Mouse (Mus musculus): ENCODE results near the gene Grhl1. TPM values are rescaled to one million over a fixed set of nuclear protein-coding genes. Genes with fewer than 3 reads are reported as not detected.

Gene Grhl1
- polyA plus RNA-seq, 1 experiment from 2014 or later: 0.48 TPM

- no peak for ATAC-seq (ENCODE audit: low read depth)
- no peak overlapping the region for H3K4me3 ChIP-seq (ENCODE audit: low read depth, low read length)
- H3K4me2 ChIP-seq (ENCODE audit: low read depth, low read length): no peak overlapping the region
- no peaks in the 10 kb centered on the region for H3K9me3 ChIP-seq (ENCODE audit: control insufficient read depth, low read length)
- H3K27ac ChIP-seq (ENCODE audit: low read depth, low read length): no peak overlapping the region
- no peaks in the 10 kb centered on the region for H3K4me1 ChIP-seq (ENCODE audit: control insufficient read depth, insufficient read depth, low read length)
- 89% methylated on average over 8 of the region's 8 CpGs for WGBS
- no peak overlapping the region for H3K9ac ChIP-seq (replicated peaks; ENCODE audit: low read depth, low read length)
- H3K36me3 ChIP-seq (ENCODE audit: control insufficient read depth, insufficient read depth, low read length): peaks cover 9% of the 10 kb centered on the region; the same call in 1 of the 2 replicates
- H3K27me3 ChIP-seq (ENCODE audit: control insufficient read depth, insufficient read depth, low read length): no peaks in the 10 kb centered on the region
These were observed 16.1 kb upstream of the Grhl1 start for GRCm38 (mm10) chr12:24555976-24556375.

GRCm38 (mm10) chr12:24563395-24563960 is 8.6 kb upstream of the Grhl1 start:
- Histone ChIP-seq H3K9ac (replicated peaks; ENCODE audit: low read depth, low read length) (no peak overlapping the region), H3K36me3 (ENCODE audit: control insufficient read depth, insufficient read depth, low read length) (peaks cover 5% of the 10 kb centered on the region; the same call in 1 of the 2 replicates), H3K27me3 (ENCODE audit: control insufficient read depth, insufficient read depth, low read length) (no peaks in the 10 kb centered on the region), H3K4me3 (ENCODE audit: low read depth, low read length) (no peak overlapping the region), H3K27ac (ENCODE audit: low read depth, low read length) (no peak overlapping the region), H3K9me3 (ENCODE audit: control insufficient read depth, low read length) (no peaks in the 10 kb centered on the region), H3K4me1 (ENCODE audit: control insufficient read depth, insufficient read depth, low read length) (no peaks in the 10 kb centered on the region), H3K4me2 (ENCODE audit: low read depth, low read length) (no peak overlapping the region)
- 92% methylated on average over 7 of the region's 7 CpGs for WGBS
- ATAC-seq (ENCODE audit: low read depth): no peak

- WGBS: 80% methylated on average over 6 of the region's 6 CpGs
- H3K4me3 ChIP-seq (ENCODE audit: low read depth, low read length): no peak overlapping the region
These were observed 6.8 kb upstream of the Grhl1 start for GRCm38 (mm10) chr12:24565311-24565710.

GRCm38 (mm10) chr12:24567606-24568005 is 4.5 kb upstream of the Grhl1 start:
- Histone ChIP-seq H3K4me1 (ENCODE audit: control insufficient read depth, insufficient read depth, low read length) (no peaks in the 10 kb centered on the region), H3K27ac (ENCODE audit: low read depth, low read length) (no peak overlapping the region), H3K36me3 (ENCODE audit: control insufficient read depth, insufficient read depth, low read length) (no peaks in the 10 kb centered on the region), H3K9me3 (ENCODE audit: control insufficient read depth, low read length) (no peaks in the 10 kb centered on the region), H3K4me3 (ENCODE audit: low read depth, low read length) (no peak overlapping the region), H3K9ac (replicated peaks; ENCODE audit: low read depth, low read length) (no peak overlapping the region), H3K4me2 (ENCODE audit: low read depth, low read length) (no peak overlapping the region), H3K27me3 (ENCODE audit: control insufficient read depth, insufficient read depth, low read length) (0 out of 2 replicates have a peak, but pooled peaks cover 4% of the 10 kb centered on the region)
- WGBS: 83% methylated on average over 3 of the region's 3 CpGs
- no peak for ATAC-seq (ENCODE audit: low read depth)

More at GRCm38 (mm10) chr12:24565311-24565710, 6.8 kb upstream of the Grhl1 start:
- no peak overlapping the region for H3K4me2 ChIP-seq (ENCODE audit: low read depth, low read length)
- H3K4me1 ChIP-seq (ENCODE audit: control insufficient read depth, insufficient read depth, low read length): no peaks in the 10 kb centered on the region
- no peaks in the 10 kb centered on the region for H3K9me3 ChIP-seq (ENCODE audit: control insufficient read depth, low read length)
- H3K27ac ChIP-seq (ENCODE audit: low read depth, low read length): no peak overlapping the region
- 0 out of 2 replicates have a peak, but pooled peaks cover 3% of the 10 kb centered on the region for H3K27me3 ChIP-seq (ENCODE audit: control insufficient read depth, insufficient read depth, low read length)
- no peak for ATAC-seq (ENCODE audit: low read depth)
- no peaks in the 10 kb centered on the region for H3K36me3 ChIP-seq (ENCODE audit: control insufficient read depth, insufficient read depth, low read length)
- no peak overlapping the region for H3K9ac ChIP-seq (replicated peaks; ENCODE audit: low read depth, low read length)

GRCm38 (mm10) chr12:24572421-24573274 is 565 bp downstream of the Grhl1 start:
- Histone ChIP-seq H3K4me1 (ENCODE audit: control insufficient read depth, insufficient read depth, low read length) (no peaks in the 10 kb centered on the region), H3K36me3 (ENCODE audit: control insufficient read depth, insufficient read depth, low read length) (no peaks in the 10 kb centered on the region), H3K4me3 (ENCODE audit: low read depth, low read length) (peak overlapping the region; percentile 67), H3K9me3 (ENCODE audit: control insufficient read depth, low read length) (no peaks in the 10 kb centered on the region), H3K4me2 (ENCODE audit: low read depth, low read length) (peak overlapping the region; percentile 73), H3K9ac (replicated peaks; ENCODE audit: low read depth, low read length) (peak overlapping the region; percentile 53; the same call in 1 of the 2 replicates), H3K27me3 (ENCODE audit: control insufficient read depth, insufficient read depth, low read length) (peaks cover 11% of the 10 kb centered on the region; the same call in 1 of the 2 replicates), H3K27ac (ENCODE audit: low read depth, low read length) (no peak overlapping the region)
- ATAC-seq (ENCODE audit: low read depth): peak; percentile 67
- 5% methylated on average over 44 of the region's 48 CpGs for WGBS

GRCm38 (mm10) chr12:24573275-24573580 is 1.1 kb downstream of the Grhl1 start:
- H3K4me2 ChIP-seq (ENCODE audit: low read depth, low read length): no peak overlapping the region
- no peaks in the 10 kb centered on the region for H3K9me3 ChIP-seq (ENCODE audit: control insufficient read depth, low read length)
- 63% methylated on average over 3 of the region's 3 CpGs for WGBS
- no peak for ATAC-seq (ENCODE audit: low read depth)
- no peak overlapping the region for H3K27ac ChIP-seq (ENCODE audit: low read depth, low read length)
- no peak overlapping the region for H3K4me3 ChIP-seq (ENCODE audit: low read depth, low read length)
- H3K27me3 ChIP-seq (ENCODE audit: control insufficient read depth, insufficient read depth, low read length): peaks cover 11% of the 10 kb centered on the region; the same call in 1 of the 2 replicates
- no peaks in the 10 kb centered on the region for H3K36me3 ChIP-seq (ENCODE audit: control insufficient read depth, insufficient read depth, low read length)
- no peaks in the 10 kb centered on the region for H3K4me1 ChIP-seq (ENCODE audit: control insufficient read depth, insufficient read depth, low read length)
- no peak overlapping the region for H3K9ac ChIP-seq (replicated peaks; ENCODE audit: low read depth, low read length)

- Histone ChIP-seq H3K4me3 (ENCODE audit: low read depth, low read length) (no peak overlapping the region), H3K4me1 (ENCODE audit: control insufficient read depth, insufficient read depth, low read length) (no peaks in the 10 kb centered on the region), H3K27me3 (ENCODE audit: control insufficient read depth, insufficient read depth, low read length) (peaks cover 8% of the 10 kb centered on the region; the same call in 1 of the 2 replicates), H3K36me3 (ENCODE audit: control insufficient read depth, insufficient read depth, low read length) (no peaks in the 10 kb centered on the region), H3K27ac (ENCODE audit: low read depth, low read length) (no peak overlapping the region), H3K4me2 (ENCODE audit: low read depth, low read length) (no peak overlapping the region), H3K9ac (replicated peaks; ENCODE audit: low read depth, low read length) (no peak overlapping the region), H3K9me3 (ENCODE audit: control insufficient read depth, low read length) (no peaks in the 10 kb centered on the region)
- 45% methylated on average over 7 of the region's 7 CpGs for WGBS
- ATAC-seq (ENCODE audit: low read depth): no peak
These were observed 2.8 kb downstream of the Grhl1 start for GRCm38 (mm10) chr12:24574870-24575269.

GRCm38 (mm10) chr12:24580452-24580851 is 8.4 kb downstream of the Grhl1 start:
- H3K4me3 ChIP-seq (ENCODE audit: low read depth, low read length): no peak overlapping the region
- 97% methylated on average over 1 of the region's 1 CpGs for WGBS
- H3K9ac ChIP-seq (replicated peaks; ENCODE audit: low read depth, low read length): no peak overlapping the region
- no peaks in the 10 kb centered on the region for H3K9me3 ChIP-seq (ENCODE audit: control insufficient read depth, low read length)
- no peaks in the 10 kb centered on the region for H3K4me1 ChIP-seq (ENCODE audit: control insufficient read depth, insufficient read depth, low read length)
- H3K27ac ChIP-seq (ENCODE audit: low read depth, low read length): no peak overlapping the region
- H3K27me3 ChIP-seq (ENCODE audit: control insufficient read depth, insufficient read depth, low read length): no peaks in the 10 kb centered on the region
- no peaks in the 10 kb centered on the region for H3K36me3 ChIP-seq (ENCODE audit: control insufficient read depth, insufficient read depth, low read length)
- no peak overlapping the region for H3K4me2 ChIP-seq (ENCODE audit: low read depth, low read length)
- no peak for ATAC-seq (ENCODE audit: low read depth)

- H3K4me1 ChIP-seq (ENCODE audit: control insufficient read depth, insufficient read depth, low read length): no peaks in the 10 kb centered on the region
- WGBS: 66% methylated on average over 14 of the region's 14 CpGs
- H3K9ac ChIP-seq (replicated peaks; ENCODE audit: low read depth, low read length): no peak overlapping the region
- ATAC-seq (ENCODE audit: low read depth): no peak
- no peak overlapping the region for H3K27ac ChIP-seq (ENCODE audit: low read depth, low read length)
- no peaks in the 10 kb centered on the region for H3K36me3 ChIP-seq (ENCODE audit: control insufficient read depth, insufficient read depth, low read length)
- no peaks in the 10 kb centered on the region for H3K27me3 ChIP-seq (ENCODE audit: control insufficient read depth, insufficient read depth, low read length)
- no peaks in the 10 kb centered on the region for H3K9me3 ChIP-seq (ENCODE audit: control insufficient read depth, low read length)
- no peak overlapping the region for H3K4me2 ChIP-seq (ENCODE audit: low read depth, low read length)
- H3K4me3 ChIP-seq (ENCODE audit: low read depth, low read length): no peak overlapping the region
These were observed 9.1 kb downstream of the Grhl1 start for GRCm38 (mm10) chr12:24580996-24581683.
